Mouse (Mus musculus) right cerebral cortex, postnatal 25 days (tissue): ENCODE data around the gene Sipa1l3.
A peak's percentile ranks its signal among the peaks of the same experiment; 100 is the strongest.

ENCODE experiments used
- DNase-seq: peaks from one replicate; pipeline ENCODE4 v3.0.0; 2022

Sipa1l3 gene

GRCm38 (mm10) chr7:29406855-29407254 is 111.6 kb downstream of the Sipa1l3 start:
- no peak for DNase-seq

- no peak for DNase-seq
Observed at GRCm38 (mm10) chr7:29404126-29404525, 114.3 kb downstream of the Sipa1l3 start.

GRCm38 (mm10) chr7:29402015-29402414 is 116.4 kb downstream of the Sipa1l3 start:
- DNase-seq: no peak

GRCm38 (mm10) chr7:29400451-29400850 is 118.0 kb downstream of the Sipa1l3 start:
- DNase-seq: no peak

GRCm38 (mm10) chr7:29399056-29399455 is 119.4 kb downstream of the Sipa1l3 start:
- DNase-seq: no peak

- no peak for DNase-seq
Observed at GRCm38 (mm10) chr7:29397486-29397885, 121.0 kb downstream of the Sipa1l3 start.

GRCm38 (mm10) chr7:29396943-29397340 is 121.5 kb downstream of the Sipa1l3 start:
- DNase-seq: no peak

- DNase-seq: no peak
Observed at GRCm38 (mm10) chr7:29396216-29396942, 122.1 kb downstream of the Sipa1l3 start.

GRCm38 (mm10) chr7:29395179-29395578 is 123.3 kb downstream of the Sipa1l3 start:
- no peak for DNase-seq

- DNase-seq: no peak
Observed at GRCm38 (mm10) chr7:29393292-29393691, 125.1 kb downstream of the Sipa1l3 start.

GRCm38 (mm10) chr7:29392805-29393204 is 125.6 kb downstream of the Sipa1l3 start:
- no peak for DNase-seq

- DNase-seq: no peak
Observed at GRCm38 (mm10) chr7:29391761-29392512, 126.5 kb downstream of the Sipa1l3 start.

GRCm38 (mm10) chr7:29391112-29391760 is 127.2 kb downstream of the Sipa1l3 start:
- DNase-seq: no peak

GRCm38 (mm10) chr7:29390234-29390633 is 128.2 kb downstream of the Sipa1l3 start:
- DNase-seq: no peak

- no peak for DNase-seq
Observed at GRCm38 (mm10) chr7:29387524-29388068, 130.8 kb downstream of the Sipa1l3 start.

GRCm38 (mm10) chr7:29386349-29386748 is 132.1 kb downstream of the Sipa1l3 start:
- DNase-seq: no peak

- no peak for DNase-seq
Observed at GRCm38 (mm10) chr7:29385791-29386190, 132.7 kb downstream of the Sipa1l3 start.

GRCm38 (mm10) chr7:29383255-29383654 is 135.2 kb downstream of the Sipa1l3 start:
- peak; percentile 64 for DNase-seq

- DNase-seq: no peak
Observed at GRCm38 (mm10) chr7:29381466-29382040, 136.9 kb downstream of the Sipa1l3 start.

- no peak for DNase-seq
Observed at GRCm38 (mm10) chr7:29374054-29374453, 144.4 kb downstream of the Sipa1l3 start.

GRCm38 (mm10) chr7:29372123-29372522 is 146.3 kb downstream of the Sipa1l3 start:
- no peak for DNase-seq

- DNase-seq: no peak
Observed at GRCm38 (mm10) chr7:29370031-29370430, 148.4 kb downstream of the Sipa1l3 start.

- DNase-seq: no peak
Observed at GRCm38 (mm10) chr7:29368004-29368320, 150.5 kb downstream of the Sipa1l3 start.
